Mouse (Mus musculus): ENCODE results near the gene 1190005I06Rik. TPM values are rescaled to one million over a fixed set of nuclear protein-coding genes. Genes with fewer than 3 reads are reported as not detected.
A peak's percentile ranks its signal among the peaks of the same experiment; 100 is the strongest.

The 1190005I06Rik gene
- polyA plus RNA-seq, 1 experiment from 2014 or later, result 7.7 TPM

DNA sequence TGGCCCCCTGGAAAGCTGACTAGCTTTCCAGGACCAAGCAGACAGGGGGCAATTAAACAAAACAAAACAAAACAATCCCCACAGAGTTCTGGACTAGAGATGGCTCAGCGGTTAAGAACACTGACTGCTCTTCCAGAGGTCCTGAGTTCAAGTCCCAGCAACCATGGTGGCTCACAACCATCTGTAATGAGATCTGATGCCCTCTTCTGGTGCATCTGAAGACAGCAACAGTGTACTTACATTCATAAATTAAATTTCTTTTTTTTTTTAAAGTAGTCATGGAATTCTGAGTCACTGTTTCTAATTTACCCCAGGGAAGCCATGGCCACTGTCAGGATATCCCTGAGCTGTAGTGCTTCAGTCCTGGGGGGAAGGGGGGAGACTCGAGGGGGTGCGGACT is 32.9 kb downstream of the 1190005I06Rik start:
- Histone ChIP-seq H3K36me3 (no peaks in the 10 kb centered on the region), H3K27ac (no peak overlapping the region), H3K4me2 (no peak overlapping the region), H3K9me3 (no peaks in the 10 kb centered on the region), H3K27me3 (no peaks in the 10 kb centered on the region), H3K4me1 (peaks cover 13% of the 10 kb centered on the region), H3K9ac (no peak overlapping the region), H3K4me3 (no peak overlapping the region)
- 81% methylated on average over 3 of the region's 3 CpGs for WGBS
- ATAC-seq (ENCODE audit: insufficient number of reproducible peaks, low FRiP score, low TSS enrichment, low read depth), result no peak

DNA sequence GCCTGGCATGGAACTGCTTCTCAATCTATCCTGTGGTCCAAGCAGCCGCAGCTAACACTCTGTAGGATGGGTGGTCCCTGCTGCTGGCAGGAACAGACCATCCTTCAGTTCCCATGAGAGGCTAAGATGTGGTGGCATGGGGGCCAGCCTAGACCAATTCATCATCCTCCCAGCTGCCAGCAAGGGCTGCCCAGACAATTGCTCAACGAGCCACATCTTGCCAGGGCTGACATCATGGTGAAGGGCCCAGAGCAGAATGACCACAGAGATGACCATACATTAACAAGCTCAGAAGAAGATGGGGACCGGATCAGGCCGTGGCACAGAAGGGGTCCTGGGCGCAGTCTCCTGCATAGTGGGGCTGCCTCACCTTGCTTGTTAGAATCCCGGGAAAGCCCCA is 36.6 kb downstream of the 1190005I06Rik start:
- Histone ChIP-seq H3K9ac (no peak overlapping the region), H3K27ac (no peak overlapping the region), H3K9me3 (no peaks in the 10 kb centered on the region), H3K27me3 (no peaks in the 10 kb centered on the region), H3K4me3 (no peak overlapping the region), H3K36me3 (no peaks in the 10 kb centered on the region), H3K4me1 (0 out of 2 replicates have a peak, but pooled peaks cover 3% of the 10 kb centered on the region), H3K4me2 (no peak overlapping the region)
- 82% methylated on average over 6 of the region's 6 CpGs for WGBS
- ATAC-seq (ENCODE audit: insufficient number of reproducible peaks, low FRiP score, low TSS enrichment, low read depth), result no peak

DNA sequence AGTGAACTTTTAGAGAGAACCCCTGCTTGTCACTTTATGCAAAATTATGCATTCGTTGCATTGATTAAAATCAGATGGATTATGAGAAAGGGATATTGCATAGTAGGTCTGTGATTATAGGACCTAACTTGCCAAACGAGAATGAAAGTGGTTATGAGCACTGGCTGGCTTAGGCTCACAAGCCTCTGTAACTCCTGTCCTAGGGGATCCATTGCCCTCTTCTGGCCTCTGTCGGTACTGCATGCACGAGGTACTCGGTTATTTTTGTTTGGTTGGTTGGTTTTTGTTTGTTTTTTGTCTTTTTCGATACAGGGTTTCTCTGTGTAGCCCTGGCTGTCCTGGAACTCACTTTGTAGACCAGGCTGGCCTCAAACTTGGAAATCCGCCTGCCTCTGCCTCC is 39.5 kb downstream of the 1190005I06Rik start:
- H3K4me3 ChIP-seq, result no peak overlapping the region
- H3K27me3 ChIP-seq, result no peaks in the 10 kb centered on the region
- no peaks in the 10 kb centered on the region for H3K9me3 ChIP-seq
- WGBS, result 16% methylated on average over 7 of the region's 7 CpGs
- ATAC-seq (ENCODE audit: insufficient number of reproducible peaks, low FRiP score, low TSS enrichment, low read depth), result no peak
- no peaks in the 10 kb centered on the region for H3K36me3 ChIP-seq
- peaks cover 4% of the 10 kb centered on the region for H3K4me1 ChIP-seq
- no peak overlapping the region for H3K9ac ChIP-seq
- H3K27ac ChIP-seq, result no peak overlapping the region
- no peak overlapping the region for H3K4me2 ChIP-seq

DNA sequence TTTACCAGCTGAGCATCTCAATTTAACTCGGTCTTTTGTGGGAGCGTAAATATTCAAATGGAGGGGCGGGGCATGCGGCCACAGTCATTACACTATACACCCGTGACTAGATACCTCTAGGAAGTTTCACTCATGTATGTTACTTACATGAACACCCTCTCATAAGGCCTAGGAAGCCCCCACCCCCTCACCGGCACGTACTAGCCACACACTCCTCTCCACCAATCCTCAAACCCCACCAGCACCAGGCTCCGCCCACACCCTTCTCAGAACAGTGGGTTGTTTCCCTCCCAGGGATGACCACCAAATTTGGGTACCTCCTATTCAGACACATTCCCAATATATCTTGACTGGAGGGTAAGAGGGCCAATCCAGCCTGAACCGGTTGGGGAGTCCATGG is 40.0 kb downstream of the 1190005I06Rik start:
- no peak overlapping the region for H3K9ac ChIP-seq
- no peak overlapping the region for H3K27ac ChIP-seq
- H3K4me1 ChIP-seq, result peaks cover 8% of the 10 kb centered on the region
- no peaks in the 10 kb centered on the region for H3K36me3 ChIP-seq
- no peak overlapping the region for H3K4me3 ChIP-seq
- no peaks in the 10 kb centered on the region for H3K27me3 ChIP-seq
- ATAC-seq (ENCODE audit: insufficient number of reproducible peaks, low FRiP score, low TSS enrichment, low read depth), result no peak
- H3K9me3 ChIP-seq, result no peaks in the 10 kb centered on the region
- WGBS, result 83% methylated on average over 9 of the region's 9 CpGs
- no peak overlapping the region for H3K4me2 ChIP-seq

DNA sequence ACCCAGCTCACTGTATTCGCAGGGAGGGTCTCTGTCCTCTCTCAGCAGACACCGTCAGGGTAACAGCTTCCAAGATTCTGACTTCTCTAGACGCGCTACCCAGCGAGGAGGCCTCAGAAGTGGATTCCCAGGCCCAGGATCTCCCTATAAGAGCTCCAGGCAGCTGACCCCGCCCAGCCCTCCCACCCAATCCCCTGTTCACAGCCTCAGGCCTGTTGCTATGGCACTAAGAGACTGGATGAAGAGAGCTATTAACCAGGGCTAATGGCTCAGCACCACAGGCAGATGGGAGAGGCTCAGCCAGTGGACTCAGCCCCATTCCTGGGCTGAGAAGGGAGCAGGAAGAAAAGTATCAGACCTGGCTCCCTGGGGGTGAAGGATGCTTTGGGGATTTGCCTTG is 44.8 kb downstream of the 1190005I06Rik start:
- Histone ChIP-seq H3K9ac (no peak overlapping the region), H3K36me3 (no peaks in the 10 kb centered on the region), H3K9me3 (no peaks in the 10 kb centered on the region), H3K27me3 (no peaks in the 10 kb centered on the region), H3K4me2 (no peak overlapping the region), H3K4me1 (peaks cover 25% of the 10 kb centered on the region), H3K4me3 (no peak overlapping the region), H3K27ac (no peak overlapping the region)
- no peak for ATAC-seq (ENCODE audit: insufficient number of reproducible peaks, low FRiP score, low TSS enrichment, low read depth)
- WGBS, result 40% methylated on average over 6 of the region's 6 CpGs

DNA sequence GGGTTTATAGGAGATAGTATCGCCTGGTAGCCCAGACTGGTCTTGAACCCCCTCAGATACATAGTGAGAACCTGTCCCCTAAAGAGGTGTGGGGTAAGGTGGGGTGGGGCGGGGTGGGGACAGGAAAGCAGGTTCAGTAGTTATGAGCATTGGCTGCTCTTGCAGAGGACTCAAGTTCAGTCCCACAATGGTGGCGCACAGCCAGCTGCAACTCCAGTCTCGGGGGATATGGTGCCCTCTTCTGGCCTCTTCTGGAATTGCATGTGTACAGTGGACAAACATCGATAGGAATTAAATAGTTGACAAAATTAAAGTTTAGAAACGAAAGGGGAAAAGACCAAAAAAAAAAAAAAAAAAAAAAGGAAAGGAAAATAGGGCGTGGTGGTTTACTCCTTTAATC is 47.9 kb downstream of the 1190005I06Rik start:
- WGBS, result 56% methylated on average over 7 of the region's 7 CpGs
- no peak overlapping the region for H3K4me3 ChIP-seq
- H3K9me3 ChIP-seq, result no peaks in the 10 kb centered on the region
- H3K4me2 ChIP-seq, result no peak overlapping the region
- peaks cover 22% of the 10 kb centered on the region for H3K4me1 ChIP-seq
- no peak overlapping the region for H3K27ac ChIP-seq
- H3K9ac ChIP-seq, result no peak overlapping the region
- H3K36me3 ChIP-seq, result no peaks in the 10 kb centered on the region
- no peak for ATAC-seq (ENCODE audit: insufficient number of reproducible peaks, low FRiP score, low TSS enrichment, low read depth)
- no peaks in the 10 kb centered on the region for H3K27me3 ChIP-seq

DNA sequence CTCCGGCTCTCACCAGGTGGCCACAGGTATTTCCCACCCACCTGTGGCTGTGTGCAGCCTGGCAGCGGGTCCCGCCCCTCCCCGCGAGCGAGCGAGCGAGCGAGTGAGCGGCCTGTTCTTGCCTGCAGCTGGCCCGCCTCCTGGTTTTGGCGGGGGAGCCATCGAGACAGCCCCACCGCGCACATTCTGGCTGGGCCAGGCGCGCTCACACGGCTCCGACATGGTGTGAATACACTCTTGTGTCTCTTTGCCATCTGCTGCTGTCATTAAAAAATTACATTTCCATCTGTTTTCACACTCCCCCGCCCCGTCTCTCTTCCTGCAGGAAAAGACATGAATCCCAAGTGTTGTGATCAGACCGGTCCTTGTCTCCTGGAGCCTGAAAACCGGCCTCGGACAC is 48.9 kb downstream of the 1190005I06Rik start:
- Histone ChIP-seq H3K9ac (no peak overlapping the region), H3K4me1 (peaks cover 22% of the 10 kb centered on the region), H3K27ac (0 out of 2 replicates have a peak overlapping the region, but pooled peaks have one; percentile 8), H3K4me2 (peak overlapping the region; percentile 42), H3K4me3 (peak overlapping the region; percentile 11), H3K9me3 (no peaks in the 10 kb centered on the region), H3K27me3 (no peaks in the 10 kb centered on the region), H3K36me3 (no peaks in the 10 kb centered on the region)
- WGBS, result 13% methylated on average over 24 of the region's 24 CpGs
- peak; percentile 27; the same call in 1 of the 2 replicates for ATAC-seq (ENCODE audit: insufficient number of reproducible peaks, low FRiP score, low TSS enrichment, low read depth)

DNA sequence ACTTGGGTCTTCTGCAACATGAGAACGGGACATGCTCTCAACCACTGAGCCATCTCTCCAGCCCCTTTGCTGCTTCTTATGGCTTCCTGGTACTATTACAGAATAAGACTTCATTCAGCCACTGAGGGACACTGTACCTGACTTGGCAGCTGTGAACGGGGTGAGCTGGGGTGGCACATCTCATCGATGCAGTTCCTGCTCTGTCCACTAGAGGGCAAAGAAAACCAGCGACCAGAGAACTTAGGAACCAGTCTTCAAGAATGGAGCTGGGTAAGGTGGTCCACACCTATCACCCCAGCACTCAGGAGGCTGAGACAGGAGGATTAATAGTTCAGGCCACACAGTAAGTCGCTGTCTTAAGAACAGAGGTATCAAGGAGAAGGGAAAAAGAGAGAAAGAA is 51.5 kb downstream of the 1190005I06Rik start:
- Histone ChIP-seq H3K4me2 (no peak overlapping the region), H3K4me1 (peaks cover 13% of the 10 kb centered on the region), H3K36me3 (no peaks in the 10 kb centered on the region), H3K27ac (no peak overlapping the region), H3K9ac (no peak overlapping the region), H3K27me3 (no peaks in the 10 kb centered on the region), H3K4me3 (no peak overlapping the region), H3K9me3 (no peaks in the 10 kb centered on the region)
- ATAC-seq (ENCODE audit: insufficient number of reproducible peaks, low FRiP score, low TSS enrichment, low read depth), result no peak
- WGBS, result 10% methylated on average over 5 of the region's 5 CpGs

DNA sequence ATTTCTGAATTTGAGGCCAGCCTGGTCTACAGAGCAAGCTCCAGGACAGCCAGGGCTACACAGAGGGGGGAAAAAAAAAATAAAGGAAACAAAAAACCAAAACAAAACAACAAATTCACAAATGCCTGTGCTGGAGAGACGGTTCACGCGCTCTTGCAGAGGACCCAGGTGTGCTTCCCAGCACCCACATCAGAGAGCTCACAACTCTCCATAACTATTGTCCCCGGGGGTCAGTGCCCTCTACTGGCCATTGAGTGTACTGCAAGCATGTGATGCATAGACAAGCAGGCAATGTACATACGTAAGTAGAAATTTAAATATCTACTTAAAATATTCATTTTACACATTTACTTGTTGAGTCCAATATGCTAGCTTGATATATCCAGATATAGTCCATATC is 52.9 kb downstream of the 1190005I06Rik start:
- Histone ChIP-seq H3K4me1 (peaks cover 19% of the 10 kb centered on the region), H3K9me3 (no peaks in the 10 kb centered on the region), H3K4me3 (no peak overlapping the region), H3K27ac (no peak overlapping the region), H3K9ac (no peak overlapping the region), H3K36me3 (no peaks in the 10 kb centered on the region), H3K4me2 (no peak overlapping the region), H3K27me3 (no peaks in the 10 kb centered on the region)
- 88% methylated on average over 5 of the region's 5 CpGs for WGBS
- ATAC-seq (ENCODE audit: insufficient number of reproducible peaks, low FRiP score, low TSS enrichment, low read depth), result no peak

DNA sequence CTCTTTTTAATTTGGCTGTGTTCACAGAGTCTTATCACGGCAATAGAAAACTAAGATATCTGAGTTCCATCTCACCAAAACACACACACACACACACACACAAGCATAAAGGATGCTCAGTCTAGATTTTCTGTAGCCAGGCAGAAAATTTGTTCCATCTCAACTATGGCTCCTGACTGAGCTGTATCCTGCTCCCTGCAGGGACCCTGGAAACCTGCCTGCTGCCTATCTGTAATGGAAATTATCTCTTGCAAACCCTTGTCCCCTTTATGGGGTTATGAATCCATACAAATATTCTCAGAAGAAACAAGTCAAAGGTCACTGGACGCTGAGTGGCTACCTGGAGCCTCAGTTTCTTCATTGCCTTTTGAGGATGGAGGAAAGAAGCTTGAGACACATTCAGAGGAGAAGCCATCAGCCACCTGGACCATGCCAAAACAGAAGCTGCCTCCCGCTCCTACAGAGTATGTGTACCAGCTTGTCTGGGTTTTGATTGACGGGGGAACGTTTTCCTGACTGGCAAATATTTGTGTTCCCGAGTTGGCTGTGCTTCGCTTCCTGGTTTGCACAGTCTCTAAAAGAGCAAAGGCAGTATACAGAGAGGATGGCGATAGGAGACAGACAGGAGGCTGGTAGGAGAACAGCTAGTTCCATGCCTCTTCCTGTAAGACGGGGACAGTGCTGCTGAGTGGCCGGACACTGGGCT is 55.7 kb downstream of the 1190005I06Rik start:
- H3K4me3 ChIP-seq, result no peak overlapping the region
- H3K4me1 ChIP-seq, result peaks cover 22% of the 10 kb centered on the region
- WGBS, result 69% methylated on average over 10 of the region's 10 CpGs
- ATAC-seq (ENCODE audit: insufficient number of reproducible peaks, low FRiP score, low TSS enrichment, low read depth), result no peak
- no peaks in the 10 kb centered on the region for H3K36me3 ChIP-seq
- H3K9me3 ChIP-seq, result no peaks in the 10 kb centered on the region
- H3K27ac ChIP-seq, result no peak overlapping the region
- no peak overlapping the region for H3K9ac ChIP-seq
- H3K27me3 ChIP-seq, result no peaks in the 10 kb centered on the region
- H3K4me2 ChIP-seq, result no peak overlapping the region

DNA sequence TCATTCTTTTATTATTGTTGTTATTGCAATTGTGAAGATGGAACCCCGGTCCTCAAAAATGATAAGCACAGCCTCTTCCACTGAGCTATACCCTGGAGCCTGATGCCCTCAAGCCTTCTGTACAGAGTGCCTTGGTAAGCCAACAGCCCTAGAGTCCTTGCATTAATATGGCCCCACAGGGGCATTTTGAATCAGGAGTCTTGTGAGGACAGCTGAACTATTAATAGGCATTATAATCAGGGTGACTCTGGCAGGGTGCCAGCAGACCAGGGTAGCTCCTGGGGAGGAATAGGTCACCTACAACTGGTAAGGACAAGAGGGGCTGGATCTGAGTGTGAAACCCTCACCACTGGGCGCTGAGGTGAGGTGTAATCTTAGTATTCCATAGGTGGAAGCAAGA is 57.5 kb downstream of the 1190005I06Rik start:
- Histone ChIP-seq H3K27me3 (no peaks in the 10 kb centered on the region), H3K4me2 (peak overlapping the region; percentile 86), H3K9ac (no peak overlapping the region; the same call in 1 of the 2 replicates), H3K36me3 (peaks cover 10% of the 10 kb centered on the region), H3K4me1 (peaks cover 22% of the 10 kb centered on the region), H3K9me3 (no peaks in the 10 kb centered on the region), H3K4me3 (peak overlapping the region; percentile 65), H3K27ac (peak overlapping the region; percentile 54)
- WGBS, result 51% methylated on average over 2 of the region's 2 CpGs
- no peak for ATAC-seq (ENCODE audit: insufficient number of reproducible peaks, low FRiP score, low TSS enrichment, low read depth)

DNA sequence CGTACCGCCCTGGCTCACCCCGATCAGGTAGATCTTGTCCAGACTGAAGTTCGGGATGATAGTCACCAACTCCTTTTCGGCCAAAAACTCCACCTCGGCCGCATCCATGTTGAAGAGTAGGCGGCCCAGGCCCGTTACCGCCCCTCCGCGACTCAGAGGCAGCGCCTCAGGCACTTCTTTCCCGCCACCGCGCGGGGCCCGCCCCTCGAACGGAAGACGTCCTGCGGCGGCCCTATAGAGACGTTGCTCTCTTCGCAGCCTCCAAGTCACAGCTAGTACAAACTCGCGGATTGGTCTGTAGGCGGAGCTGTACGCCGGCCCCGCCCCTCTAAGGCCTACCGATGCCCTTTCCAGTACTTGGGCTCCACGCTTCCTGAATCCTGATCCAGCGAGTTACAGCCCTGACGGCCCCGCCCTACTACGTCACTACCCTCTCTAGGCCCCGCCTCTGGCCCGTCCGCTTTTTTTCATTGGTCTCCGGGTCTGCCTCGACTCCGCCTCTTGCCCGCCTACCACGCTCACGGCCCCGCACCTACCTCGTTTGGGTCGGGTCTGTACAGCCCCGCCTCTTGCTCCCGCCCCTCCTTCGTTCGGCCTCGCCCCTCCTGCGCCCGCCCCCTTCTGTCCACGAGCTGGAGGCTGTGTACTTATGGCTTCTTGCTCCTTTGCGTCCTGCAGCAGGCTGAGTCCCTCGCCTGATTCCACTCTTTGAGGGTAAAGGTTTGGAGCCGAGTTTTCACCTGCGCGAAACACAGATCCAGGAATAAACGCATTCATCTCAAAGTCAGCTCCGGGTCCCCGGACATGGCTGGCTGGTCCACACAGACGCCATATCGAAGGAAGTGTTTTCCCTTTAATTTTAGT is 58.3 kb downstream of the 1190005I06Rik start, which contains the start of gene Gins2:
Gene Gins2 (minus strand): TSS at position 397 of the 864 bp plus-strand sequence.
- H3K36me3 ChIP-seq, result peaks cover 16% of the 10 kb centered on the region
- H3K4me3 ChIP-seq, result peak within 1 kb of the TSS; percentile 65
- peak within 1 kb of the TSS; percentile 86 for H3K4me2 ChIP-seq
- peaks cover 22% of the 10 kb centered on the region for H3K4me1 ChIP-seq
- H3K9ac ChIP-seq, result peak within 1 kb of the TSS; percentile 64
- under 1% methylated on average over 67 of the region's 67 CpGs for WGBS
- no peaks in the 10 kb centered on the region for H3K27me3 ChIP-seq
- H3K9me3 ChIP-seq, result no peaks in the 10 kb centered on the region
- peak; percentile 100 for ATAC-seq (ENCODE audit: insufficient number of reproducible peaks, low FRiP score, low TSS enrichment, low read depth)
- peak within 1 kb of the TSS; percentile 74 for H3K27ac ChIP-seq

Data from limb, embryonic 15.5 days (tissue).